Mouse (Mus musculus) liver, adult 2 months (tissue): ENCODE data around the gene Got1.

Experiments
- CTCF ChIP-seq: fragments of 200-500 bp; IDR thresholded peaks from 2 replicates; pipeline ENCODE4 v1.5.1; 2011; ENCODE audit warnings: low read depth, low read length, control low read depth
- POLR2A ChIP-seq: fragments of 200-500 bp; IDR thresholded peaks from 2 replicates; pipeline ENCODE4 v1.6.1; 2011; ENCODE audit warnings: low read length, control low read depth; ENCODE audit not compliant: insufficient read depth; ENCODE audit errors: extremely low read depth

- TF ChIP-seq POLR2A (no peak), CTCF (no peak)
These were observed 59.3 kb downstream of the Got1 start for GRCm38 (mm10) chr19:43465076-43465475.
